Mouse (Mus musculus): ENCODE measurements at regions not wholly inside any gene's neighbourhood (a gene's known extent, or its start where the extent isn't known, plus 50 kb on each side); places are given as distances from the start of the nearest gene placed in this dataset. TPM values are rescaled to one million over a fixed set of nuclear protein-coding genes. Genes with fewer than 3 reads are reported as not detected.

GRCm38 (mm10) chr3:137807423-137807822 is 56.9 kb upstream of the H2afz start:
- intact Hi-C loops (cut with DNase I) = no loop called here

GRCm38 (mm10) chr3:137807913-137808684 is 56.2 kb upstream of the H2afz start:
- no peak for TF ChIP-seq CTCF (IDR thresholded peaks at IDR 0.05)
- Histone ChIP-seq H3K4me3 (no peak overlapping the region), H3K27ac (no peak overlapping the region)
- DNase-seq = no peak
- intact Hi-C loops (cut with DNase I) = no loop called here

More at GRCm38 (mm10) chr3:137807423-137807822, 56.9 kb upstream of the H2afz start:
- no peak overlapping the region for H3K27ac ChIP-seq
- DNase-seq = no peak
- no peak overlapping the region for H3K4me3 ChIP-seq
- TF ChIP-seq CTCF (IDR thresholded peaks at IDR 0.05) = no peak

GRCm38 (mm10) chr3:137810123-137810522 is 54.2 kb upstream of the H2afz start:
- Histone ChIP-seq H3K4me3 (no peak overlapping the region), H3K27ac (no peak overlapping the region)
- DNase-seq = no peak
- intact Hi-C loops (cut with DNase I) = no loop called here
- TF ChIP-seq CTCF (IDR thresholded peaks at IDR 0.05) = no peak

Small RNA genes lying in the stretch of these regions (microRNA-seq; reads per million reads assigned to microRNA genes)
- gene Mir6380 = not detected

Measured in gastrocnemius, adult 2 months (tissue).